Mouse (Mus musculus): Measurements from ENCODE around the gene BC051665.

DNA sequence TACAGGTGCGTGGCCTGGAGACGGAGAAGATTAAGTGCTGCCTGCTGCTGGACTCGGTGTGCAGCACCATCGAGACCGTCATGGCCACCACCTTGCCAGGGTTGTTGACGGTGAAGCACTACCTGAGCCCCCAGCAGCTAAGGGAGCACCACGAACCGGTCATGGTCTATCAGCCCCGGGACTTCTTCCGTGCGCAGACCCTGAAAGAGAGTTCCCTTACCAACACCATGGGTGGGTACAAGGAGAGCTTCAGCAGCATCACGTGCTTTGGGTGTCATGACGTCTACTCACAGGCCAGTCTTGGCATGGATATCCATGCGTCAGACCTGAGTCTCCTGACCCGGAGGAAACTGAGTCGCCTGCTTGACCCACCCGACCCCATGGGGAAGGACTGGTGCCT is 25.0 kb downstream of the BC051665 start:
- no peak for TF ChIP-seq CTCF (IDR thresholded peaks at IDR 0.05; ENCODE audit: low read depth, low read length)
- no peak for TF ChIP-seq POLR2A (IDR thresholded peaks at IDR 0.05; ENCODE audit: extremely low read depth, insufficient read depth, low read length)

All from liver, adult 2 months (tissue).